Mouse (Mus musculus) spleen, adult 2 months (tissue): ENCODE data around the gene Mvb12a. TPM values are rescaled to one million over a fixed set of nuclear protein-coding genes. Genes with fewer than 3 reads are reported as not detected.
"Not testable (repeated sequence)": the region's sequence is repeated elsewhere in the genome, so short reads cannot be mapped to it uniquely, and the experiment has no call there.

Experiments
- DNase-seq, 2 experiments: peaks; one replicate each; pipeline versions ENCODE4 v3.0.0 to v3.0.0-alpha.2; 2012 to 2021; ENCODE audit warnings: low spot score in 2 of 2, low read depth in 1 of 2
- H3K27ac ChIP-seq: fragments of 200-500 bp; 2 replicates; pipeline ENCODE4 v1.5.1; 2012; ENCODE audit warnings: low read length, inconsistent platforms; ENCODE audit not compliant: insufficient read depth
- H3K27me3 ChIP-seq: fragments of 200-500 bp; 2 replicates; pipeline ENCODE4 v1.6.1; 2012; ENCODE audit warnings: mild to moderate bottlenecking, moderate library complexity, low read length, inconsistent platforms; ENCODE audit not compliant: control insufficient read depth, insufficient read depth
- H3K36me3 ChIP-seq: fragments of 200-500 bp; 2 replicates; pipeline ENCODE4 v1.6.1; 2012; ENCODE audit warnings: mild to moderate bottlenecking, low read length, inconsistent platforms; ENCODE audit not compliant: control insufficient read depth, insufficient read depth
- H3K4me1 ChIP-seq: fragments of 200-500 bp; 2 replicates; pipeline ENCODE4 v1.6.1; 2011; ENCODE audit warnings: inconsistent platforms; ENCODE audit not compliant: control insufficient read depth, insufficient read depth, insufficient read length
- H3K4me3 ChIP-seq: fragments of 200-500 bp; 2 replicates; pipeline ENCODE4 v1.5.1; 2011; ENCODE audit warnings: mild to moderate bottlenecking, inconsistent platforms; ENCODE audit not compliant: insufficient read depth, insufficient read length; ENCODE audit errors: extremely low read depth
- CTCF ChIP-seq: fragments of 200-500 bp; IDR thresholded peaks from 2 replicates; pipeline ENCODE4 v1.5.1; 2011; ENCODE audit warnings: mild to moderate bottlenecking, inconsistent platforms; ENCODE audit not compliant: insufficient read depth, insufficient read length, insufficient replicate concordance; ENCODE audit errors: extremely low read depth
- POLR2A ChIP-seq: fragments of 200-500 bp; IDR thresholded peaks from 2 replicates; pipeline ENCODE4 v1.6.1; 2011; ENCODE audit warnings: low read depth, low read length, inconsistent platforms
- WGBS: fragments of 180-500 bp; shearing (Covaris S2); methylation state at CpG from one replicate; pipeline ENCODE4 v1.1.7; 2018; 5-methylcytosine and 5-hydroxymethylcytosine counted together
- polyA plus RNA-seq: library from polyadenylated mRNA; depleted of rRNA; stranded (reverse); fragments of >200 nt; gene quantifications from 2 replicates; pipeline ENCODE4 v1.2.3, GENCODE M21; 2012

The Mvb12a gene
- polyA plus RNA-seq, 1 experiment = 89.9 TPM

- H3K36me3 ChIP-seq = no peaks in the 10 kb centered on the region
- peaks cover 5% of the 10 kb centered on the region; the same call in 1 of the 2 replicates for H3K4me1 ChIP-seq
- 85% methylated on average over 46 of the region's 46 CpGs for WGBS
- no peak for TF ChIP-seq CTCF
- no peak for TF ChIP-seq POLR2A
- DNase-seq = no peak
- no peak within 1 kb of the TSS for H3K4me3 ChIP-seq
- H3K27me3 ChIP-seq = no peaks in the 10 kb centered on the region
- no peak within 1 kb of the TSS for H3K27ac ChIP-seq
These were observed 17.3 kb upstream of the Mvb12a start, which contains the start of gene Ccdc194 for GRCm38 (mm10) chr8:71525226-71526050. Ccdc194 (minus strand) TSS chr8:71525711.

DNA sequence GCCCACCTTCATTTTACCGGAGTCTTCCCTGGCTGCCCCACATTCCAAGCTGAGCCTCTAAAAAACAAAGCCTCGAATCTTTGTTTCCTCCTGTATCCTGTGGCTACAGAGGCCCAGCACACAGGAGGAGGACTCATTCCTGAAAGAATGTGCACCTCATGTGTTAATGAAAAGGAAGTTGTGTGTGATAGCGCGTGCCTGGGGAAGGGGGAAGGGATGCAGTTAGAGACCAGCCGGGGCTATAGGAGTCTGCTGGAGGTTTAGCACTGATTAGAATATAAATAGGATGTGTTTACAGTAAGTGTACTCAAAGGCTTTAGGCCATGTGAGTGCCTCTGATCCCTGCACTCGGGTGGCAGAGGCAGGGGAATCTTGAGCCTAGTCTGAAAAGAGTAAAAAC is 16.4 kb upstream of the Mvb12a start:
- Histone ChIP-seq H3K36me3 (no peaks in the 10 kb centered on the region), H3K4me1 (peaks cover 5% of the 10 kb centered on the region; the same call in 1 of the 2 replicates), H3K27me3 (no peaks in the 10 kb centered on the region), H3K27ac (no peak overlapping the region), H3K4me3 (no peak overlapping the region)
- no peak for DNase-seq
- WGBS = 53% methylated on average over 6 of the region's 6 CpGs
- TF ChIP-seq CTCF (no peak), POLR2A (no peak)

- H3K27me3 ChIP-seq = no peaks in the 10 kb centered on the region
- no peak for DNase-seq
- H3K27ac ChIP-seq = no peak overlapping the region; the same call in 1 of the 2 replicates
- TF ChIP-seq POLR2A (no peak), CTCF (no peak)
- H3K36me3 ChIP-seq = no peaks in the 10 kb centered on the region
- peaks cover 5% of the 10 kb centered on the region; the same call in 1 of the 2 replicates for H3K4me1 ChIP-seq
- H3K4me3 ChIP-seq = no peak overlapping the region
- 70% methylated on average over 3 of the region's 3 CpGs for WGBS
These were observed 15.4 kb upstream of the Mvb12a start for GRCm38 (mm10) chr8:71527162-71527870.

DNA sequence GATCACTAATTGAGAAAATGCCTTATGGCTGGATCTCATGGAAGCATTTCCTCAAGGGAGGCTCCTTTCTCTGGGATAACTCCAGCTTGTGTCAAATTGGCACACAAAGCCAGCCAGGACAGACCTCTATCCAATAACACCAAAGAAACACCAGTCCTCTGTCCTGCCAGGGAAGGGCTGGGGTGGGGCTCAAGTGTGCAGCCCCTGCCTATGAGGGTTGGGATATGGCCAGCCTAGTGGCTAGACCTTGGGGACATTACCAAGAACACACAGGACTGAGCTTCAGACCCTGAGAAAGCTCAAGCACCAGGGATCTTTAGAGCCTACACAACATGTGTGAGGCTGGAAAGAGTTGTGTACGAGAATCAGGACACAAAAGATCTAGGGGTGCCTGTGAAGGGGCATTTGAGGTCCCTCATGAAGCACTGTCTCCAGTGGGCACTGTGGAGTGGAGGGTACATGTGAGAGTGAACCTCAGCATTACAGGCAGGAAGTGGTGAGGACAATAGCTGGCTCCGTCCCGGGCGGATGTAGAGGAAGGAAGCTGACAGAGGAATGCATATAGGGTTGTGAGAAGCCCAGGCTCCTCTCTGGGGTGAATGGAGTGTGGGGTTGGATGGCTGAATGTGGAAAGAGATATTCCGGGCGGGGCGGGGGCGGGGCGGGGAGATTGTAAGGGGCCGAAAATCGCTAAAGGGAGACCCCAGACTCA is 14.2 kb upstream of the Mvb12a start:
- Histone ChIP-seq H3K27ac (peak overlapping the region; percentile 12), H3K36me3 (no peaks in the 10 kb centered on the region), H3K4me3 (no peak overlapping the region), H3K4me1 (peaks cover 5% of the 10 kb centered on the region; the same call in 1 of the 2 replicates), H3K27me3 (no peaks in the 10 kb centered on the region)
- TF ChIP-seq POLR2A = no peak
- TF ChIP-seq CTCF = no peak
- DNase-seq = no peak
- 8% methylated on average over 11 of the region's 11 CpGs for WGBS

- H3K27ac ChIP-seq, H3K4me3 ChIP-seq, H3K36me3 ChIP-seq, DNase-seq, H3K27me3 ChIP-seq, H3K4me1 ChIP-seq: not testable (repeated sequence)
- 81% methylated on average over 8 of the region's 12 CpGs for WGBS
These were observed 11.8 kb upstream of the Mvb12a start for GRCm38 (mm10) chr8:71530735-71531467.

- peaks cover 12% of the 10 kb centered on the region; the same call in 1 of the 2 replicates for H3K4me1 ChIP-seq
- no peak overlapping the region for H3K27ac ChIP-seq
- no peaks in the 10 kb centered on the region for H3K27me3 ChIP-seq
- WGBS = 74% methylated on average over 3 of the region's 3 CpGs
- TF ChIP-seq POLR2A (no peak), CTCF (no peak)
- DNase-seq = no peak
- H3K36me3 ChIP-seq = no peaks in the 10 kb centered on the region
- H3K4me3 ChIP-seq = no peak overlapping the region
These were observed 8.4 kb upstream of the Mvb12a start for GRCm38 (mm10) chr8:71534263-71534810.
